Mouse (Mus musculus) forebrain, postnatal 0 days (tissue): ENCODE measurements at regions not wholly inside any gene's neighbourhood (a gene's known extent, or its start where the extent isn't known, plus 50 kb on each side); places are given as distances from the start of the nearest gene placed in this dataset.

ENCODE experiments used
- ATAC-seq: fragments of 200-750 bp; cut with Nextera tagmentation; 2 replicates; pipeline ENCODE4 v1.8.0; 2017; ENCODE audit warnings: mild to moderate bottlenecking, moderate library complexity
- DNase-seq: peaks from one replicate; pipeline ENCODE4 v3.0.0-alpha.2; 2015
- H3K27ac ChIP-seq: fragments of 300-500 bp; sonication (generic); 2 replicates; pipeline ENCODE4 v1.5.1; 2014; ENCODE audit warnings: low read depth, mild to moderate bottlenecking, antibody characterized with exemption, low read length, moderate library complexity, mixed read lengths
- H3K27me3 ChIP-seq: fragments of 300-500 bp; sonication (generic); 2 replicates; pipeline ENCODE4 v1.6.1; 2014; ENCODE audit warnings: mild to moderate bottlenecking, low read length, mixed read lengths; ENCODE audit not compliant: insufficient read depth
- H3K36me3 ChIP-seq: fragments of 300-500 bp; sonication (generic); 2 replicates; pipeline ENCODE4 v1.6.1; 2014; ENCODE audit warnings: mild to moderate bottlenecking, moderate library complexity; ENCODE audit not compliant: insufficient read depth
- H3K4me1 ChIP-seq: fragments of 300-500 bp; sonication (generic); 2 replicates; pipeline ENCODE4 v1.6.1; 2014; ENCODE audit warnings: antibody characterized with exemption; ENCODE audit not compliant: insufficient read depth
- H3K4me2 ChIP-seq: fragments of 300-500 bp; sonication (generic); 2 replicates; pipeline ENCODE4 v1.6.1; 2014; ENCODE audit warnings: low read depth, mild to moderate bottlenecking, moderate library complexity
- H3K4me3 ChIP-seq: fragments of 300-500 bp; sonication (generic); 2 replicates; pipeline ENCODE4 v1.5.1; 2014; ENCODE audit warnings: low read depth, low read length, mixed read lengths
- H3K9ac ChIP-seq: fragments of 300-500 bp; sonication (generic); 2 replicates; pipeline ENCODE4 v1.6.1; 2014; ENCODE audit warnings: mild to moderate bottlenecking
- H3K9me3 ChIP-seq: fragments of 300-500 bp; sonication (generic); 2 replicates; pipeline ENCODE4 v1.6.1; 2016; ENCODE audit warnings: low read length
- CTCF ChIP-seq: sonication (generic); IDR thresholded peaks from 2 replicates; pipeline ENCODE4 v1.5.1; 2016; ENCODE audit warnings: antibody characterized with exemption, control low read depth, low read depth
- WGBS: fragments of 180-500 bp; shearing (Covaris S2); extraction: QIAGEN DNeasy Blood & Tissue Kit; methylation state at CpG from one replicate; pipeline ENCODE4 v1.1.7; 2014; 5-methylcytosine and 5-hydroxymethylcytosine counted together

GRCm38 (mm10) chr15:25525337-25525736 is 97.0 kb upstream of the Myo10 start:
- no peak for ATAC-seq

GRCm38 (mm10) chr15:25536451-25537334 is 85.6 kb upstream of the Myo10 start:
- no peak overlapping the region for H3K4me3 ChIP-seq
- no peaks in the 10 kb centered on the region for H3K27me3 ChIP-seq
- DNase-seq (no peak), ATAC-seq (no peak)
- TF ChIP-seq CTCF = no peak
- no peaks in the 10 kb centered on the region for H3K9me3 ChIP-seq
- H3K36me3 ChIP-seq = no peaks in the 10 kb centered on the region
- no peaks in the 10 kb centered on the region for H3K4me1 ChIP-seq
- WGBS = 70% methylated on average over 22 of the region's 22 CpGs
- no peak overlapping the region for H3K9ac ChIP-seq
- no peak overlapping the region for H3K27ac ChIP-seq
- H3K4me2 ChIP-seq = no peak overlapping the region

More at GRCm38 (mm10) chr15:25525337-25525736, 97.0 kb upstream of the Myo10 start:
- H3K4me3 ChIP-seq = no peak overlapping the region
- no peaks in the 10 kb centered on the region for H3K4me1 ChIP-seq
- H3K4me2 ChIP-seq = no peak overlapping the region
- H3K36me3 ChIP-seq = no peaks in the 10 kb centered on the region
- DNase-seq = no peak
- H3K27ac ChIP-seq = no peak overlapping the region
- no peaks in the 10 kb centered on the region for H3K9me3 ChIP-seq
- no peak for TF ChIP-seq CTCF
- 60% methylated on average over 7 of the region's 7 CpGs for WGBS
- no peaks in the 10 kb centered on the region for H3K27me3 ChIP-seq
- H3K9ac ChIP-seq = no peak overlapping the region

DNA sequence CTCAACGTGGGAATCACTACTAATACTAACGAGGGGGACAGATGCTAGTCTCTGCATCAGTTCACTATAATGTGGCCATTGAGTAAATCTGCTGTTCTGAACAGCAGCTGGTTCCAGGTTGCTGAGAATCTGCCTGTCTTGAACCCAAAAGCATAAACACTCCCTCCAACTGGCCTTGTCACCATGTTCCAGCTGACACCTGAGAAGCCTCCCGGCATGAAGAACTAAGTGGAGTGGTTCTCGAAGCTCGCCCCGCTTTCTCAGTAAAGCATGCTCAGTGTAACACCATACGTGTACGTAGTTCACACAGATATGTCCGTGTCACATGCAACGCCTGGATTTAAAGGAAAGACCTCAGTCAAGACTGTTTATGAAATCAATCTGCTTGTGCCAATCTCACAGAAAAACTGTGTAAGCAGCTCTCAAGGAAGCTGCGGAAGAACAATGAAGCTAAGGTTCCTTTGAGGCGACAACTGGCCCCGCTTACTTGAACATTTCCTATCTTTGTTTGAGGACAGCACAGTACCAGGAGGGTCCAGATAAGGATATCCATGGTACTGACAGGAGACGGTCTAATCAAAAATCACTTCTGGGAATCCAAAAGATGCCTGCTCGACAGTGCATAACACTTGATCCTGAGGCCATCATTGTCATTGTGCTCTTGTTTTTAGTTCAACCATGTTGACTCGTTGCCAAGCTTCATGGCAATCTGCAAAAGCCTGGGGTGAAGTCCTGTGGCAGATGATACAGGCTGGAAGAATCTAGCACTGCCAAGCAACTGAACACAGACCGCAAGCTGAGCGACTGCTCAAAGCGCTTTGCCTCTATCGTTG is 82.8 kb upstream of the Myo10 start:
- no peak for TF ChIP-seq CTCF
- Histone ChIP-seq H3K9ac (no peak overlapping the region), H3K36me3 (no peaks in the 10 kb centered on the region), H3K27ac (no peak overlapping the region), H3K4me3 (no peak overlapping the region), H3K27me3 (no peaks in the 10 kb centered on the region), H3K9me3 (no peaks in the 10 kb centered on the region), H3K4me2 (no peak overlapping the region), H3K4me1 (no peaks in the 10 kb centered on the region)
- DNase-seq (no peak), ATAC-seq (no peak)
- WGBS = 79% methylated on average over 20 of the region's 20 CpGs

GRCm38 (mm10) chr15:25542382-25542781 is 79.9 kb upstream of the Myo10 start:
- Histone ChIP-seq H3K27me3 (no peaks in the 10 kb centered on the region), H3K4me2 (no peak overlapping the region), H3K36me3 (no peaks in the 10 kb centered on the region), H3K4me1 (no peaks in the 10 kb centered on the region), H3K9me3 (no peaks in the 10 kb centered on the region), H3K4me3 (no peak overlapping the region), H3K27ac (no peak overlapping the region), H3K9ac (no peak overlapping the region)
- no peak for ATAC-seq
- DNase-seq = no peak
- WGBS = 71% methylated on average over 4 of the region's 4 CpGs
- TF ChIP-seq CTCF = no peak

DNA sequence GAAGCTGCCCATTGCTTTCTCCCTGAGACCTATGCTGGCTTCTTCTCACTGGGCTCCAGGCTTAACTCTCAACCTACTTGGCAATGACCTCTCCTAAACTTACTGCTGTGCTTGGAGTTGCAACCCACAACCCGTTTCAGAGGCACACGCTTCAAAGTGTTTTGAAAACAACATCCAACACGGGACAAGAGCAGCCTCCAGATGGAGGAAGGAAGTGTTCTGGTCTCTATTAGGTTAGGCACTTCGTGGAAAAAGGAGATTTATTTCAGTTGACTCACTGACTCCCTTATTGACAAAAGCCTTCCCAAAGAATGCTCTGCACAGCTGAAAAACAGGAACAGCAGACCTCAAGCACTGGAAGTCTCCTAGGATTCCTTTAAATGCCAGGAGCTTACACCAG is 76.1 kb upstream of the Myo10 start:
- Histone ChIP-seq H3K9ac (no peak overlapping the region), H3K4me2 (no peak overlapping the region), H3K27ac (no peak overlapping the region), H3K4me1 (no peaks in the 10 kb centered on the region), H3K36me3 (no peaks in the 10 kb centered on the region), H3K9me3 (no peaks in the 10 kb centered on the region), H3K27me3 (no peaks in the 10 kb centered on the region), H3K4me3 (no peak overlapping the region)
- DNase-seq = no peak
- ATAC-seq = no peak
- TF ChIP-seq CTCF = no peak
- 78% methylated on average over 4 of the region's 4 CpGs for WGBS

DNA sequence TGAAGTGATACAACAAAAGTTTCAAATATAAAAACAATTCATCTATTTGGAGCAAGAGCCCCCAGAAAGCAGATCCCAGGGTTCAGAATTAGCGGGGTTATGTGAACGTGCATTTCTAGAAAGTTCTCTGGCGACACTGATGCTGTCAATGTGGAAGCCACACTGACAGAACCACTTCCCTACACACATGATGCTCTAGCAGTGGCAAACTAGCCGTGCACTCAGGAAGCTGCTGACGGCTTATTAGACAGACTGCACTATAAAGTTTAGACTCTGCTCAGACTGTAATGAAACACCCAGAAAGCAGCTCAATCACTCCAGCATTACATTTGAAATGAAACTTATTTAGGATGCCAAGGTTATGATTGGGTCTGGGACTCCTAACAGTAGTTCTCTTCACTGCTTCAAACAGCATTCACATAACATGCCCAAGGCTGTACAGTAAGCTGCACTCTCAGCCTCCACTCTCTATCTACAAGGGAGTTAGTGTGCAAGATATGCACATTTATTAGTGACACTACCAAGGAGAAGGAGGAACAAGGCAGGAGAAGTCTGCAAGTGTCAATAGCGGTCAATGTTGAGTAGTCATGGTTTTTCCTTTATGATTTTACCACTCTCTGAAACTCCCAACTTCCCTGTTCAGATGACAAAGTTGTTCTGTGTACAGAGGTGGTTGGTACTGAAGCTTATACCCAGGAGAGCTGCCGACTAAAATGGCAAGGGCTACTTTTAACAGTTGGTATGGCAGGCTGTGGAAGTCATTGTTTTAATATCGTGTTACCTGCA is 71.9 kb upstream of the Myo10 start:
- H3K36me3 ChIP-seq = no peaks in the 10 kb centered on the region
- no peak overlapping the region for H3K27ac ChIP-seq
- ATAC-seq (no peak), DNase-seq (no peak)
- no peak for TF ChIP-seq CTCF
- H3K9me3 ChIP-seq = no peaks in the 10 kb centered on the region
- H3K4me2 ChIP-seq = no peak overlapping the region
- no peak overlapping the region for H3K4me3 ChIP-seq
- WGBS = 87% methylated on average over 8 of the region's 8 CpGs
- no peak overlapping the region for H3K9ac ChIP-seq
- H3K4me1 ChIP-seq = no peaks in the 10 kb centered on the region
- H3K27me3 ChIP-seq = no peaks in the 10 kb centered on the region
